Mouse (Mus musculus) liver, adult 2 months (tissue): ENCODE data around the gene Ackr3.

Source experiments
- CTCF ChIP-seq: fragments of 200-500 bp; IDR thresholded peaks from 2 replicates; pipeline ENCODE4 v1.5.1; 2011; ENCODE audit warnings: low read depth, low read length, control low read depth
- POLR2A ChIP-seq: fragments of 200-500 bp; IDR thresholded peaks from 2 replicates; pipeline ENCODE4 v1.6.1; 2011; ENCODE audit warnings: low read length, control low read depth; ENCODE audit not compliant: insufficient read depth; ENCODE audit errors: extremely low read depth

DNA sequence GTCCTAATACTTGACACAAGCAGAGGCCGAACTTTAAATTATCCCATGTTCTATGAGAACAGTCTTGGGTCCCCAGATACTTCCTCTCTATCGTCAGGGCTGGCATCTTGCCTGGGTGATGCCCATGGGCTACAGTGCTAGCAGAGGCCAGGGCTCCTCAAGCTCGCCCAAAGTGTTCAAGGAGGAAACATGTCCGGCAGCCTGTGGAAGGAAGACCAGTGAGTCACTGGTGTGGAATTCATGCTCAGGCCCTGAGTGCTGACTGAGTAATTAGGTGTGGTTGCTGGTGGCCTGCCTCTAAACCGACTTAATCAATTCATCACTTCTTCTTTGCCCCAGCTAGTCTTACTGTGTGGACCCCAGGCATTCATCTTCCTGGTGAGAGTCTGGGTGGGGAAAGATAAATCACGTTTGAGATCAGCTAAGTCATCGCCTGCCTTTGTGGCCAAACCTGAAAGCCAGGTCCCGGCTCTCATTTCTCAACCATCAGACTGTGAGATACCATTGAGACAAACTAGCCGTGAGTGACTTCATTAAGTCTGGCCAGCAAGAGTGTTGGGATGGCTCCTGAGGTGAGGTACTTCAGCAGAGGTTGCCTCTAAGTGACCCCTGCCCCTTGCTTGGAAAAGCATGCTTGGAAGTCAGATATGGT lies 21.9 kb downstream of the Ackr3 start:
- TF ChIP-seq POLR2A (no peak), CTCF (no peak)
